Mouse (Mus musculus): ENCODE results near the gene Slc44a5. TPM values are rescaled to one million over a fixed set of nuclear protein-coding genes. Genes with fewer than 3 reads are reported as not detected.

Slc44a5 gene
- 3.0 and 3.4 TPM in 2 replicates for polyA plus RNA-seq (2014; fragmentation: Nextera tagmentation; extraction: Ambion mirVana)

DNA sequence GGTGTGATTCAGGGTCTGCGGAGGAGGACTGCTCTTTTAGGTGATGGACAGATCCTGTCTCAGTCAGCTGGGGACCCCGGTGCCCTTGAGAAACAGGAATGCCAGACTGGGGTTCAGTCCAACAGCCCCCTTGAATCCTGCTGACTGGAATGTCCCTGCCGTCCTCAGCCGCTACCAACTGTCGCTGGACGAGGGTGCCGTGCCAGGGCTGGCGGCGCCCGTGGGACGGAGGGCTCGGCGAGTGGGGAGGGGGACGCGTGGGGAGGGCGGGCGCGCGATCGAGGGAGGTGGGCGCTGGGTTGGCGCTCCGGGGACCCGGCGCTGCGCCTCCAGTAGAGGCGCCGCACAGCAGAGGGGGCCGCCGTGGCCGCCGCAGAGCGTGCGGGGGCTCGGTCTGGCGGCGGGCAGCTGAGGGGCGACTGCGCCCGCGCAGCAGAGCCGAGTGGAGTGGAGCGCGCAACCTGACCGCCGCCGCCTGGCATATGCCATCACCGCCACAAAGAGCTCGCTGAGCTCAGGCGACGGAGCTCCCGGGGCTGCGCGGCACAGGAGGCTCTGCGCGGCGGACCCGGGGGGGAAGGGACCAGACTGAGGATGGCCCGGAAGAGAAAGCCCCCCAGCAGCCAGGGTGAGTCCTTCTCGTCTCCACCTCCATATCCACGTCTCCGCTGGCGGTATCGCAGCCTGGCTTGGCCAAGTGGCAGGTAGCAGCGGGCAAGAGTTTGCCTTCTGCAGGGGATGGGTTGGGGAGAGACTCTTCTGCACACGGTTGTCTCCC, at the start of gene Slc44a5:
Gene Slc44a5, plus strand, starts transcription at position 266 of the 778 bp plus-strand sequence.
- H3K27me3 ChIP-seq (replicated peaks; ENCODE audit: control insufficient read depth, insufficient read depth, low read length) = peaks cover 40% of the 10 kb centered on the region
- H3K9me3 ChIP-seq (ENCODE audit: control insufficient read depth, low read length) = no peaks in the 10 kb centered on the region
- no peak within 1 kb of the TSS for H3K27ac ChIP-seq (replicated peaks; ENCODE audit: low read depth, low read length)
- H3K4me1 ChIP-seq (ENCODE audit: control insufficient read depth, insufficient read depth, low read length) = no peaks in the 10 kb centered on the region; the same call in none of the 2 replicates
- H3K4me3 ChIP-seq (ENCODE audit: low read depth, low read length) = peak within 1 kb of the TSS; percentile 56
- DNase-seq (ENCODE audit: low spot score) = peak; percentile 54
- H3K4me2 ChIP-seq (ENCODE audit: low read depth, low read length) = peak within 1 kb of the TSS; percentile 88
- peak within 1 kb of the TSS; percentile 60 for H3K9ac ChIP-seq (ENCODE audit: low read depth, low read length)
- no peaks in the 10 kb centered on the region for H3K36me3 ChIP-seq (ENCODE audit: control insufficient read depth, insufficient read depth, low read length)
- under 1% methylated on average over 17 of the region's 66 CpGs for WGBS
- peak; percentile 86 for ATAC-seq (ENCODE audit: low read depth)

DNA sequence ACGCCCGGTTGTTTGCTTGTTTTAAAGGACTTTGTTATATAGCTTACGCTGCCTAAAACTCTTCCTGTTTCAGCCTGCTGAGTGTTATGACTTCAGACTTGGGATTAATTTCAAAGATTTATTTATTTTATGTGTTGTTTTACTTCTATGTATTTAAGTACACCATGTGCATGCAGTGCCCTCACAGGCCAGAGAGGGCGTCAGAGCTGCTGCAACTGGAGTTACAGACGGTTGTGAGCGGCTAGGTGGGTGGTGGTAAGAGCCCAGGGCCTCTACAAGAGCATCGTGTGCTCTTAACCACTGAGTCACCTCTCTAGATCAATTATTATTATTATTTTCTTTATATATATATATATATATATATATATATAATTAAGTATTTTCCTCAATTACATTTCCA, 46.9 kb upstream of the Slc44a5 start:
- Histone ChIP-seq H3K27me3 (replicated peaks; ENCODE audit: control insufficient read depth, insufficient read depth, low read length) (no peaks in the 10 kb centered on the region), H3K36me3 (ENCODE audit: control insufficient read depth, insufficient read depth, low read length) (peaks cover 71% of the 10 kb centered on the region), H3K4me2 (ENCODE audit: low read depth, low read length) (no peak overlapping the region), H3K27ac (replicated peaks; ENCODE audit: low read depth, low read length) (no peak overlapping the region), H3K4me3 (ENCODE audit: low read depth, low read length) (no peak overlapping the region), H3K9ac (ENCODE audit: low read depth, low read length) (no peak overlapping the region), H3K4me1 (ENCODE audit: control insufficient read depth, insufficient read depth, low read length) (no peaks in the 10 kb centered on the region), H3K9me3 (ENCODE audit: control insufficient read depth, low read length) (no peaks in the 10 kb centered on the region)
- WGBS = 86% methylated on average over 7 of the region's 7 CpGs
- no peak for ATAC-seq (ENCODE audit: low read depth)
- no peak for DNase-seq (ENCODE audit: low spot score)

DNA sequence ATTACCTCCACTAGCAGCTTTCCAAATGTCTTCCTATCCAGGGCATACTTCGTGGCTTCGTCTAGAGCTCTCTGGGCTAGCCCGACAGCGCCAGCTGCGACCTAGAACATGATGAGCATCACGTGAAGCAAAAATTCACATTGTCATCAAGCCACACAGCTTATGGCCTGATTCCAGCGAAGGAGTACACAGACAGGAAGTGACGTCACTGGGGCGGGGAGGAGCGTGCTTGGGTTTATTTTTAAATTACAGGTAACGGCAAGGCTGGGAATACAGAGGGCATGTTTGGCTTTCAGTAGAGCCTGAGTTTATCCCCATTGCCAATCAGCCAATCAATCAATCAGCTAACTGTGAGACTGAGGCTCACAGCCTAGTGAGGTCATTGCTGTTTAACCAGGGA, 43.7 kb upstream of the Slc44a5 start:
- Histone ChIP-seq H3K36me3 (ENCODE audit: control insufficient read depth, insufficient read depth, low read length) (peaks cover 73% of the 10 kb centered on the region), H3K4me2 (ENCODE audit: low read depth, low read length) (no peak overlapping the region), H3K4me3 (ENCODE audit: low read depth, low read length) (no peak overlapping the region), H3K27ac (replicated peaks; ENCODE audit: low read depth, low read length) (no peak overlapping the region), H3K4me1 (ENCODE audit: control insufficient read depth, insufficient read depth, low read length) (no peaks in the 10 kb centered on the region), H3K9ac (ENCODE audit: low read depth, low read length) (no peak overlapping the region), H3K9me3 (ENCODE audit: control insufficient read depth, low read length) (no peaks in the 10 kb centered on the region), H3K27me3 (replicated peaks; ENCODE audit: control insufficient read depth, insufficient read depth, low read length) (no peaks in the 10 kb centered on the region)
- no peak for DNase-seq (ENCODE audit: low spot score)
- no peak for ATAC-seq (ENCODE audit: low read depth)
- WGBS = 91% methylated on average over 11 of the region's 11 CpGs

DNA sequence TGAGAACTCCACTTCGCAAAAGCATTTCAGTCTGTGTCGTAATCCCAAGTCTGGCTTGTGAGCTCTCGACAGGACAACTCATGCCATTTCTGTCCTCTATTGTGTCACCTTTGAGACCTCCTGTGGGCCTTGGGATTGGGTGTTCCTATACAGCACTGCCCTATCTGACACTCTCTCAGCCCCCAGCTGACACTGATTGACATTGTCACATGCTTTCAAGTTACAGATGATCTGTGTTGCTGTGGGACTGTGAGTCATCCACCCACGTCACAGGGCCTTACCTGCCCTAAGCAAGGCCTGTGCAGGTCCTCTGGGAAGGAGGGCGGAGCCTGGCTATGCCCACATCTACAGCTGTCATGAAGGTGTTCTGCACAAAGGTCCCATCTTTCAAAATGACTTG, 40.8 kb upstream of the Slc44a5 start:
- Histone ChIP-seq H3K36me3 (ENCODE audit: control insufficient read depth, insufficient read depth, low read length) (peaks cover 73% of the 10 kb centered on the region), H3K9ac (ENCODE audit: low read depth, low read length) (no peak overlapping the region), H3K4me2 (ENCODE audit: low read depth, low read length) (no peak overlapping the region), H3K4me1 (ENCODE audit: control insufficient read depth, insufficient read depth, low read length) (no peaks in the 10 kb centered on the region), H3K27ac (replicated peaks; ENCODE audit: low read depth, low read length) (no peak overlapping the region), H3K9me3 (ENCODE audit: control insufficient read depth, low read length) (no peaks in the 10 kb centered on the region), H3K4me3 (ENCODE audit: low read depth, low read length) (no peak overlapping the region), H3K27me3 (replicated peaks; ENCODE audit: control insufficient read depth, insufficient read depth, low read length) (no peaks in the 10 kb centered on the region)
- 94% methylated on average over 5 of the region's 5 CpGs for WGBS
- ATAC-seq (ENCODE audit: low read depth) (no peak), DNase-seq (ENCODE audit: low spot score) (no peak)

DNA sequence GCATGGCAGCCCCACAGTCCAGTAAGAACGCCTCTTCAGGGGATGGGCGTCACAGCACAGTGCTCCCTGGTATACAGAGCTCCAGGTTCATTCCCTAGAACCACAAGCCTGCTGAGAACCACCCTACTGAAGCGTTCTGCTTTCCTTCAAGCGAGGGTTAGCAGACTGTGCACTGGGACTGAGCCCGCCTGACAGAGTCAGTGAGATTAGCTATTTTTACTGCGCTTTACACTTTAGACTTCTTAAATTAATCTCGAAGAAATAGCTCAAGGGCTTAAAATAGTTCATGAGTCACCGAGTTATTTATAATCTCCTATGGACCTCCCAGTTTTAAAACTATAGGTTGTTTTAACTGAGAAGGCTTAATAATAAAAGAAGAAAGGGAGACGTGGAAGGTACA, 37.4 kb upstream of the Slc44a5 start:
- no peak overlapping the region for H3K4me2 ChIP-seq (ENCODE audit: low read depth, low read length)
- DNase-seq (ENCODE audit: low spot score) (no peak), ATAC-seq (ENCODE audit: low read depth) (no peak)
- no peaks in the 10 kb centered on the region for H3K4me1 ChIP-seq (ENCODE audit: control insufficient read depth, insufficient read depth, low read length)
- no peaks in the 10 kb centered on the region for H3K9me3 ChIP-seq (ENCODE audit: control insufficient read depth, low read length)
- H3K27ac ChIP-seq (replicated peaks; ENCODE audit: low read depth, low read length) = no peak overlapping the region
- no peaks in the 10 kb centered on the region for H3K27me3 ChIP-seq (replicated peaks; ENCODE audit: control insufficient read depth, insufficient read depth, low read length)
- 90% methylated on average over 9 of the region's 9 CpGs for WGBS
- H3K36me3 ChIP-seq (ENCODE audit: control insufficient read depth, insufficient read depth, low read length) = peaks cover 66% of the 10 kb centered on the region
- no peak overlapping the region for H3K4me3 ChIP-seq (ENCODE audit: low read depth, low read length)
- no peak overlapping the region for H3K9ac ChIP-seq (ENCODE audit: low read depth, low read length)

DNA sequence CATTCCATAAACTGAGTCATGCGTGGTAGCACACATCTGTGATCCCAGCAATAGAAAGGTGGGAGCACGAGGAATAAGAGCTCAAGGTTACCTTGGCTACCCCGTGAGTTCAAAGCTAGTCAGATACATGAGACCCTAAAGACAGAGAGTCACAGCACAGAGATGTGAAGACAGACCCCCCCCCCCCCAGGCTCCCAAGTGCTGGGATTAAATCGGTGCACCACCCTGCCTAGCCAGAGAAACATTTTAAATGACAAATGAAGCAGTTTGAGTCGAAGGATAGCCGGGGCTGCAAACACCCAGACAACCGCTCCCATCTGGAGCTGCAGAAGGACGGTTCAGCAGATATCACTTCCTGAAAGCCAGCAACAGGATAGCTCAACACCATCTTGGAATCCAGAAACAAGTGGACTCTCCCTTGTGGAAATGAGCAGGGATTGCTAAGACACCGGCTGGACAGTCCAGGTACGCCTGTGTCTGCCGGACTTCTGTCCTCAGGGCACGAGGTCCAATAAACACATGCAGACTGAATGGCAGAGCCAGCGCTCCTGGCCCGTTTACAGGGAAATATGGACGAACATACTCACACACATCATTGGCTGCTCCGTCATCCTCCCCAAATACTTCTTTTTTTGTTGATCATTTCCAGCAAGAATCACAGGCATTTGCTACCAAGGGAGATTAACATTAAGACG, 36.0 kb upstream of the Slc44a5 start:
- H3K4me3 ChIP-seq (ENCODE audit: low read depth, low read length) = no peak overlapping the region
- WGBS = 91% methylated on average over 17 of the region's 17 CpGs
- H3K4me2 ChIP-seq (ENCODE audit: low read depth, low read length) = no peak overlapping the region
- H3K9ac ChIP-seq (ENCODE audit: low read depth, low read length) = no peak overlapping the region
- no peak overlapping the region for H3K27ac ChIP-seq (replicated peaks; ENCODE audit: low read depth, low read length)
- ATAC-seq (ENCODE audit: low read depth) (no peak), DNase-seq (ENCODE audit: low spot score) (no peak)
- no peaks in the 10 kb centered on the region for H3K27me3 ChIP-seq (replicated peaks; ENCODE audit: control insufficient read depth, insufficient read depth, low read length)
- peaks cover 73% of the 10 kb centered on the region for H3K36me3 ChIP-seq (ENCODE audit: control insufficient read depth, insufficient read depth, low read length)
- H3K9me3 ChIP-seq (ENCODE audit: control insufficient read depth, low read length) = no peaks in the 10 kb centered on the region
- no peaks in the 10 kb centered on the region; the same call in 1 of the 2 replicates for H3K4me1 ChIP-seq (ENCODE audit: control insufficient read depth, insufficient read depth, low read length)

DNA sequence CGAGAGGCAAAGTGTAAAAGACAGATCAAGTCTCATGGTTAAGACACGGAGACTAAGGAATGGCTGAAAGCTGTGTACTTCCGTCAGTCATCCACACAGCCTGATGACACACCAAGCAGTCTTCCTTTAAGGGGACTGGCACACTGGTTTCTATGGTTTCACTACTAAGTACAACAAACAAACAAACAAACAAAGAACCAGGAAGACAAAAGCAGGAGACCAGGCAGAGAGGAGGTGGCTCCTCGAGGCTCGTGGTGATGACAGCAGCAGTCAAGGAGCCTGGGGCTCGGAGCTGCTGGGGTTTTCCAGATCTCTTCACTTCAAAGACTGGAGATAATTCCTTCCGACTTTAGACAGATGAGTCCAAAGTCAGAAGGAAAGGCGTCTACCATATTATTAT, 33.2 kb upstream of the Slc44a5 start:
- Histone ChIP-seq H3K9me3 (ENCODE audit: control insufficient read depth, low read length) (no peaks in the 10 kb centered on the region), H3K27me3 (replicated peaks; ENCODE audit: control insufficient read depth, insufficient read depth, low read length) (no peaks in the 10 kb centered on the region), H3K36me3 (ENCODE audit: control insufficient read depth, insufficient read depth, low read length) (peaks cover 49% of the 10 kb centered on the region), H3K4me3 (ENCODE audit: low read depth, low read length) (no peak overlapping the region), H3K4me2 (ENCODE audit: low read depth, low read length) (no peak overlapping the region), H3K9ac (ENCODE audit: low read depth, low read length) (no peak overlapping the region), H3K4me1 (ENCODE audit: control insufficient read depth, insufficient read depth, low read length) (peaks cover 12% of the 10 kb centered on the region), H3K27ac (replicated peaks; ENCODE audit: low read depth, low read length) (no peak overlapping the region)
- WGBS = 75% methylated on average over 8 of the region's 8 CpGs
- DNase-seq (ENCODE audit: low spot score) = no peak
- ATAC-seq (ENCODE audit: low read depth) = no peak

DNA sequence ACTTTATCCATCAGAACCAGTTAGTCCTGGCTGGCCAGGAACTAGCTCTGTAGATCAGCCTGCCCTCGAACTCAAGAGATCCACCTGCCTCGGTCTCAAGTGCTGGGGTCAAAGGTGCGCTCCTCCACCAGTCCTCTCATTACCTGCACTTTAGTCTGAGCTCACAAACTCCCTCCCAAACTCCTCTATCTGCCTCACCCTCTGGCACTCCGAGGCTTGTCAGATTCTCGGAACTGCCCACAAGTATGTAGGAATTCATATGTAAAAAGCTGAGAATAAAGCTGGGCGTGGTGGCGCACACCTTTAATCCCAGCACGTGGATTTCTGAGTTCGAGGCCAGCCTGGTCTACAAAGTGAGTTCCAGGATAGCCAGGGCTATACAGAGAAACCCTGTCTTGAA, 32.8 kb upstream of the Slc44a5 start:
- no peak overlapping the region for H3K4me3 ChIP-seq (ENCODE audit: low read depth, low read length)
- peaks cover 12% of the 10 kb centered on the region for H3K4me1 ChIP-seq (ENCODE audit: control insufficient read depth, insufficient read depth, low read length)
- DNase-seq (ENCODE audit: low spot score) (no peak), ATAC-seq (ENCODE audit: low read depth) (no peak)
- H3K9me3 ChIP-seq (ENCODE audit: control insufficient read depth, low read length) = no peaks in the 10 kb centered on the region
- H3K27me3 ChIP-seq (replicated peaks; ENCODE audit: control insufficient read depth, insufficient read depth, low read length) = no peaks in the 10 kb centered on the region
- peaks cover 44% of the 10 kb centered on the region for H3K36me3 ChIP-seq (ENCODE audit: control insufficient read depth, insufficient read depth, low read length)
- H3K9ac ChIP-seq (ENCODE audit: low read depth, low read length) = no peak overlapping the region
- no peak overlapping the region for H3K27ac ChIP-seq (replicated peaks; ENCODE audit: low read depth, low read length)
- WGBS = 88% methylated on average over 9 of the region's 9 CpGs
- H3K4me2 ChIP-seq (ENCODE audit: low read depth, low read length) = no peak overlapping the region
